Mouse (Mus musculus) MEL (cell line): ENCODE measurements around the gene Kdm5b. TPM values are rescaled to one million over a fixed set of nuclear protein-coding genes. Genes with fewer than 3 reads are reported as not detected.
"Not testable (repeated sequence)": the region's sequence is repeated elsewhere in the genome, so short reads cannot be mapped to it uniquely, and the experiment has no call there.

Experiments
- DNase-seq: peaks from one replicate; pipeline ENCODE4 v3.0.0; 2011; ENCODE audit warnings: low read depth, low spot score
- H3K27ac ChIP-seq: 2 replicates; pipeline ENCODE4 v1.5.1; 2012; ENCODE audit warnings: low read depth, mild to moderate bottlenecking, control low read depth, low read length, moderate library complexity; ENCODE audit not compliant: control insufficient read depth
- H3K27me3 ChIP-seq, 2 experiments: fragments of 150-350 bp in 1 of 2; sonication (generic) in 1 of 2; 2 replicates each; pipeline ENCODE4 v1.6.1; 2012; ENCODE audit warnings: low read length in 2 of 2, mild to moderate bottlenecking in 2 of 2, improper control_type of control experiment in 1 of 2, moderate library complexity in 1 of 2; ENCODE audit not compliant: insufficient read depth in 2 of 2, control insufficient read depth in 1 of 2
- H3K36me3 ChIP-seq, 2 experiments: 2 replicates each; pipeline ENCODE4 v1.6.1; 2012 to 2014; ENCODE audit warnings: low read length in 2 of 2, improper control_type of control experiment in 1 of 2, inconsistent platforms in 1 of 2, mild to moderate bottlenecking in 1 of 2; ENCODE audit not compliant: insufficient read depth in 2 of 2, control insufficient read depth in 1 of 2
- H3K4me1 ChIP-seq, 2 experiments: fragments of 150-350 bp in 1 of 2; sonication (generic) in 1 of 2; 2 replicates each; pipeline ENCODE4 v1.6.1; 2012; ENCODE audit warnings: low read length in 2 of 2, improper control_type of control experiment in 1 of 2, mild to moderate bottlenecking in 1 of 2; ENCODE audit not compliant: insufficient read depth in 2 of 2, control insufficient read depth in 1 of 2
- H3K4me3 ChIP-seq, 2 experiments: fragments of 150-350 bp in 1 of 2; sonication (generic) in 1 of 2; 2 replicates each; pipeline ENCODE4 v1.5.1; 2012; ENCODE audit warnings: low read depth in 2 of 2, low read length in 2 of 2, mild to moderate bottlenecking in 2 of 2, moderate library complexity in 2 of 2, control low read depth in 1 of 2, improper control_type of control experiment in 1 of 2; ENCODE audit not compliant: control insufficient read depth in 1 of 2, insufficient read depth in 1 of 2
- H3K79me2 ChIP-seq: 2 replicates; pipeline ENCODE4 v1.6.1; 2012; ENCODE audit warnings: mild to moderate bottlenecking, low read length, moderate library complexity; ENCODE audit not compliant: control insufficient read depth, poor library complexity, insufficient read depth
- H3K9ac ChIP-seq: 2 replicates; pipeline ENCODE4 v1.6.1; 2012; ENCODE audit warnings: low read depth, mild to moderate bottlenecking, control low read depth, low read length, moderate library complexity; ENCODE audit not compliant: control insufficient read depth, poor library complexity, severe bottlenecking
- H3K9me3 ChIP-seq: fragments of 150-350 bp; sonication (generic); replicated peaks from 2 replicates; pipeline ENCODE4 v1.6.1; 2012; ENCODE audit warnings: mild to moderate bottlenecking, low read length, improper control_type of control experiment, moderate library complexity; ENCODE audit not compliant: insufficient read depth
- CHD1 ChIP-seq: IDR thresholded peaks from 2 replicates; pipeline ENCODE4 v1.6.1; 2012; ENCODE audit warnings: low read depth, mild to moderate bottlenecking, inconsistent platforms, low read length, improper control_type of control experiment
- E2F4 ChIP-seq: IDR thresholded peaks from 2 replicates; pipeline ENCODE4 v1.6.1; 2011; ENCODE audit warnings: low read depth, low read length, improper control_type of control experiment, borderline replicate concordance
- ETS1 ChIP-seq: IDR thresholded peaks from 2 replicates; pipeline ENCODE4 v1.6.1; 2012; ENCODE audit warnings: low read depth, mild to moderate bottlenecking, inconsistent platforms, low read length, improper control_type of control experiment, moderate library complexity
- GATA1 ChIP-seq: IDR thresholded peaks from 2 replicates; pipeline ENCODE4 v1.6.1; 2011; ENCODE audit warnings: low read depth, low read length, improper control_type of control experiment
- KAT2A ChIP-seq: conservative IDR thresholded peaks from 2 replicates; pipeline ENCODE4 v1.6.1; 2012; ENCODE audit warnings: low read depth, low read length, improper control_type of control experiment, inconsistent platforms
- MAFK ChIP-seq: IDR thresholded peaks from 2 replicates; pipeline ENCODE4 v1.6.1; 2011; ENCODE audit warnings: low read depth, mild to moderate bottlenecking, low read length, improper control_type of control experiment, borderline replicate concordance
- NRF1 ChIP-seq: IDR thresholded peaks from 2 replicates; pipeline ENCODE4 v1.6.1; 2014; ENCODE audit warnings: low read depth, mild to moderate bottlenecking, inconsistent platforms, low read length, improper control_type of control experiment, moderate library complexity; ENCODE audit not compliant: poor library complexity, insufficient read depth, severe bottlenecking
- POLR2A ChIP-seq, 2 experiments: IDR thresholded peaks; 2 replicates each; pipeline ENCODE4 v1.6.1; 2011 to 2012; ENCODE audit warnings: low read length in 2 of 2, mild to moderate bottlenecking in 2 of 2, control low read depth in 1 of 2, improper control_type of control experiment in 1 of 2, low read depth in 1 of 2, moderate library complexity in 1 of 2; ENCODE audit not compliant: control insufficient read depth in 1 of 2, insufficient read depth in 1 of 2, poor library complexity in 1 of 2
- POLR2AphosphoS2 ChIP-seq: IDR thresholded peaks from 2 replicates; pipeline ENCODE4 v1.6.1; 2011; ENCODE audit warnings: low read length, improper control_type of control experiment
- RAD21 ChIP-seq: IDR thresholded peaks from 2 replicates; pipeline ENCODE4 v1.6.1; 2011; ENCODE audit warnings: mild to moderate bottlenecking, low read depth, low read length, improper control_type of control experiment
- RCOR1 ChIP-seq: IDR thresholded peaks from 2 replicates; pipeline ENCODE4 v1.6.1; 2012; ENCODE audit warnings: low read depth, mild to moderate bottlenecking, inconsistent platforms, low read length, improper control_type of control experiment
- TAL1 ChIP-seq: IDR thresholded peaks from 2 replicates; pipeline ENCODE4 v1.6.1; 2012; ENCODE audit warnings: mild to moderate bottlenecking, inconsistent platforms, low read length, moderate library complexity, mixed read lengths
- USF1 ChIP-seq: IDR thresholded peaks from 2 replicates; pipeline ENCODE4 v1.6.1; 2014; ENCODE audit warnings: low read depth, mild to moderate bottlenecking, inconsistent platforms, low read length, improper control_type of control experiment, moderate library complexity
- USF2 ChIP-seq, 2 experiments: IDR thresholded peaks; 2 replicates each; pipeline ENCODE4 v1.6.1; 2011 to 2012; ENCODE audit warnings: improper control_type of control experiment in 2 of 2, low read length in 2 of 2, borderline replicate concordance in 1 of 2, inconsistent platforms in 1 of 2, low read depth in 1 of 2, mild to moderate bottlenecking in 1 of 2; ENCODE audit not compliant: insufficient read depth in 1 of 2
- ZC3H11A ChIP-seq: IDR thresholded peaks from 2 replicates; pipeline ENCODE4 v1.6.1; 2012; ENCODE audit warnings: low read depth, mild to moderate bottlenecking, inconsistent platforms, low read length, improper control_type of control experiment
- polyA plus RNA-seq, 2 experiments: library from polyadenylated mRNA; stranded (reverse) in 1 of 2; unstranded in 1 of 2; fragments of >175 nt in 1 of 2; fragments of >200 nt in 1 of 2; gene quantifications; 2 replicates each; pipeline versions ENCODE4 v1.2.1 to v1.2.4; 2012; ENCODE audit warnings: low replicate concordance in 2 of 2, low read depth in 1 of 2; ENCODE audit not compliant: insufficient read length in 2 of 2, insufficient read depth in 1 of 2, missing spikeins in 1 of 2
- total RNA-seq: library from RNA; depleted of rRNA; stranded (reverse); fragments of 300-350 nt; gene quantifications from 2 replicates; pipeline ENCODE4 v1.2.3, GENCODE M21; 2012

The Kdm5b gene
- total and polyA plus RNA-seq, 3 experiments = 25.5 to 48.6 (median 31.8) TPM

GRCm38 (mm10) chr1:134530618-134531017 is 29.4 kb upstream of the Kdm5b start:
- Histone ChIP-seq H3K9me3 (no peaks in the 10 kb centered on the region), H3K4me1 (peaks cover 10 to 15% of the 10 kb centered on the region in 2 experiments), H3K9ac (no peak overlapping the region), H3K36me3 (peaks cover 0 to 3% of the 10 kb centered on the region in 2 experiments; a peak in 2 of 4 replicates), H3K27ac (no peak overlapping the region), H3K4me3 (no peak overlapping the region), H3K79me2 (no peaks in the 10 kb centered on the region), H3K27me3 (no peaks in the 10 kb centered on the region)
- DNase-seq = no peak
- TF ChIP-seq RAD21 (no peak), ETS1 (no peak), NRF1 (no peak), E2F4 (no peak), ZC3H11A (no peak)

- DNase-seq, H3K36me3 ChIP-seq, H3K27me3 ChIP-seq, H3K79me2 ChIP-seq, H3K9ac ChIP-seq, H3K4me3 ChIP-seq, H3K9me3 ChIP-seq, H3K27ac ChIP-seq: not testable (repeated sequence)
- peaks cover 0 to 11% of the 10 kb centered on the region in 2 experiments; a peak in 3 of 4 replicates for H3K4me1 ChIP-seq
These were observed 26.3 kb upstream of the Kdm5b start for GRCm38 (mm10) chr1:134533710-134534109.

- Histone ChIP-seq H3K27me3 (no peaks in the 10 kb centered on the region), H3K27ac (no peak overlapping the region), H3K79me2 (no peaks in the 10 kb centered on the region), H3K9ac (no peak overlapping the region), H3K9me3 (no peaks in the 10 kb centered on the region), H3K4me3 (no peak overlapping the region), H3K36me3 (no peaks in the 10 kb centered on the region), H3K4me1 (peaks cover 0 to 11% of the 10 kb centered on the region in 2 experiments; a peak in 3 of 4 replicates)
- TF ChIP-seq KAT2A = no peak
- TF ChIP-seq USF2 (IDR thresholded peaks at IDR 0.05; ENCODE audit: borderline replicate concordance in 1 of 2, insufficient read depth in 1 of 2, low read depth in 1 of 2, low read length in 2 of 2) = no peak
- TF ChIP-seq CHD1 = no peak
- DNase-seq = no peak
These were observed 24.9 kb upstream of the Kdm5b start for GRCm38 (mm10) chr1:134535054-134535453.

GRCm38 (mm10) chr1:134535513-134535912 is 24.5 kb upstream of the Kdm5b start:
- H3K9me3 ChIP-seq = no peaks in the 10 kb centered on the region
- TF ChIP-seq RCOR1 (no peak), GATA1 (no peak), TAL1 (no peak), USF1 (no peak), MAFK (no peak), POLR2A (IDR thresholded peaks at IDR 0.05; ENCODE audit: control insufficient read depth in 1 of 2, insufficient read depth in 1 of 2, low read depth in 1 of 2, low read length in 2 of 2, poor library complexity in 1 of 2) (no peak), POLR2AphosphoS2 (no peak)
- DNase-seq = no peak
- no peak overlapping the region for H3K9ac ChIP-seq
- H3K4me1 ChIP-seq = peaks cover 0 to 11% of the 10 kb centered on the region in 2 experiments; a peak in 3 of 4 replicates
- no peaks in the 10 kb centered on the region for H3K36me3 ChIP-seq
- no peaks in the 10 kb centered on the region for H3K27me3 ChIP-seq
- H3K27ac ChIP-seq = no peak overlapping the region
- no peak overlapping the region for H3K4me3 ChIP-seq
- no peaks in the 10 kb centered on the region for H3K79me2 ChIP-seq
